Mouse (Mus musculus) kidney, adult 2 months (tissue): ENCODE data around the gene Zfp94.

ENCODE experiments used
- CTCF ChIP-seq: fragments of 200-500 bp; conservative IDR thresholded peaks from 2 replicates; pipeline ENCODE4 v1.5.1; 2011; ENCODE audit warnings: low read depth, mild to moderate bottlenecking, control low read depth, low read length, moderate library complexity, mixed read lengths; ENCODE audit not compliant: insufficient read depth, insufficient read length
- POLR2A ChIP-seq: fragments of 200-500 bp; IDR thresholded peaks from one replicate; pipeline ENCODE4 v1.6.1; 2011; ENCODE audit warnings: low read depth, low read length, control low read depth

DNA sequence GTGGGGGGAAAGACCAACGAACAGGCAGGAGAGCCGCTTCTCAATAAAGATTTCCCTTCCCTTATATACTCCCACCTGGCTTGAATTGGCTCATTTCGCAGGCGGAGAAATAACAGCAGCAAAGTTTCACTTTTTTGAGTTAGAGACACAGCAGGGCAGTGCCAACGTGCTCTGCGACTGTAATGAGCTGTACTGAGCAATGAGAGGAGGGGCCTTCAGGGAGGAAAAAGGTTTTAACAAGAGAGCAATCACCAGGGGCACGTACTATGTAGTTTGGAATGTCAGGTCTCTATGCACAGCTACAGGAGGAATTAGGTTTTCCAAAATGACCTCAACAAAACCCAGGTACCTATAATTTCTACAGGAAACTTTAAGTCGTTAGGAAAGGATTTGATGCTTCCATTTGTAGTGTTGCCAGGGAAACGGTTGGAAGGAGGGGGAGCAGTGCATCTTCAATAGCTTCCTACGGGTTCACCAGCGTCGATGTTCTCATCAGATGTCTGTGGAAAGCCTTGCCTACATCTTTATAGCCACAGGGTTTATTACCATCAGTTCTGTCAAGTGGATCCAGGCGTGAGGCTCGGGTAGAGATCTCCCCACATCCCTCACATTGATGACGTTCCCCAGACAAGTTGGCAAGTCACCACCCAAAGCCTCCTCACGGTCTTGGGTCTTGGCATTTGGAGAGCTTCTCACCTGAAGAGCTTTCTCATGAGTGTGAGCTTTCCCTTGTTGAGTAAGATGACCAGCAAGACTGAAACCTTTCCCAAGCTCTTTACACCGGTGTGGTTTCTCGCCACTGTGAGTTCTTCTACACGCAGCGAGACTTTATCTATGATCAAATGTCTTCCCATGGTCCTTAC, 10.0 kb upstream of the Zfp94 start:
- TF ChIP-seq POLR2A = no peak
- no peak for TF ChIP-seq CTCF
